Mouse (Mus musculus): Measurements from ENCODE around the gene Aacs. TPM values are rescaled to one million over a fixed set of nuclear protein-coding genes. Genes with fewer than 3 reads are reported as not detected.

Gene Aacs
- total and polyA plus RNA-seq, 3 experiments = 32.8 to 79.5 TPM; not detected in 1

GRCm38 (mm10) chr5:125466483-125466882 is 9.1 kb upstream of the Aacs start:
- TF ChIP-seq MAX (IDR thresholded peaks at IDR 0.05; ENCODE audit: low read length) (no peak), GATA1 (IDR thresholded peaks at IDR 0.05; ENCODE audit: low read depth, low read length) (no peak), USF2 (IDR thresholded peaks at IDR 0.05; ENCODE audit: borderline replicate concordance in 1 of 2, insufficient read depth in 1 of 2, low read depth in 1 of 2, low read length in 2 of 2) (no peak), ETS1 (IDR thresholded peaks at IDR 0.05; ENCODE audit: low read depth, low read length) (no peak), BHLHE40 (IDR thresholded peaks at IDR 0.05; ENCODE audit: borderline replicate concordance, low read depth, low read length) (no peak), UBTF (IDR thresholded peaks at IDR 0.05; ENCODE audit: borderline replicate concordance, insufficient read depth, low read depth, low read length) (no peak), MAFK (IDR thresholded peaks at IDR 0.05; ENCODE audit: borderline replicate concordance, low read depth, low read length) (no peak), EP300 (IDR thresholded peaks at IDR 0.05; ENCODE audit: low read depth in 1 of 2, low read length in 2 of 2) (no peak), SIN3A (IDR thresholded peaks at IDR 0.05; ENCODE audit: low read length) (no peak), USF1 (IDR thresholded peaks at IDR 0.05; ENCODE audit: low read depth, low read length) (no peak), ELF1 (IDR thresholded peaks at IDR 0.05; ENCODE audit: low read depth, low read length) (no peak)
- no peak overlapping the region for H3K27ac ChIP-seq (ENCODE audit: control insufficient read depth, low read depth, low read length)
- no peak overlapping the region for H3K9ac ChIP-seq (ENCODE audit: control insufficient read depth, low read depth, low read length, poor library complexity, severe bottlenecking)
- DNase-seq (ENCODE audit: low read depth, low spot score) = no peak
- H3K4me1 ChIP-seq (ENCODE audit: control insufficient read depth in 1 of 2, insufficient read depth in 2 of 2, low read length in 2 of 2) = peaks cover 10 to 20% of the 10 kb centered on the region in 2 experiments
- no peaks in the 10 kb centered on the region for H3K27me3 ChIP-seq (ENCODE audit: control insufficient read depth in 1 of 2, insufficient read depth in 2 of 2, low read length in 2 of 2)
- no peak overlapping the region for H3K4me3 ChIP-seq (ENCODE audit: control insufficient read depth in 1 of 2, insufficient read depth in 1 of 2, low read depth in 2 of 2, low read length in 2 of 2)
- no peaks in the 10 kb centered on the region for H3K79me2 ChIP-seq (ENCODE audit: control insufficient read depth, insufficient read depth, low read length, poor library complexity)
- peaks cover 0 to 17% of the 10 kb centered on the region in 2 experiments; a peak in 2 of 4 replicates for H3K36me3 ChIP-seq (ENCODE audit: control insufficient read depth in 1 of 2, insufficient read depth in 2 of 2, low read length in 2 of 2)
- H3K9me3 ChIP-seq (replicated peaks; ENCODE audit: insufficient read depth, low read length) = no peaks in the 10 kb centered on the region

- Histone ChIP-seq H3K79me2 (ENCODE audit: control insufficient read depth, insufficient read depth, low read length, poor library complexity) (no peaks in the 10 kb centered on the region), H3K9me3 (replicated peaks; ENCODE audit: insufficient read depth, low read length) (no peaks in the 10 kb centered on the region), H3K27ac (ENCODE audit: control insufficient read depth, low read depth, low read length) (no peak overlapping the region), H3K4me3 (ENCODE audit: control insufficient read depth in 1 of 2, insufficient read depth in 1 of 2, low read depth in 2 of 2, low read length in 2 of 2) (no peak overlapping the region), H3K9ac (ENCODE audit: control insufficient read depth, low read depth, low read length, poor library complexity, severe bottlenecking) (no peak overlapping the region), H3K36me3 (ENCODE audit: control insufficient read depth in 1 of 2, insufficient read depth in 2 of 2, low read length in 2 of 2) (peaks cover 0 to 12% of the 10 kb centered on the region in 2 experiments; a peak in 2 of 4 replicates), H3K27me3 (ENCODE audit: control insufficient read depth in 1 of 2, insufficient read depth in 2 of 2, low read length in 2 of 2) (no peaks in the 10 kb centered on the region), H3K4me1 (ENCODE audit: control insufficient read depth in 1 of 2, insufficient read depth in 2 of 2, low read length in 2 of 2) (peaks cover 10 to 17% of the 10 kb centered on the region in 2 experiments)
- no peak for DNase-seq (ENCODE audit: low read depth, low spot score)
- TF ChIP-seq GATA1 (IDR thresholded peaks at IDR 0.05; ENCODE audit: low read depth, low read length) = no peak
- TF ChIP-seq TAL1 (IDR thresholded peaks at IDR 0.05; ENCODE audit: low read length) = no peak
- TF ChIP-seq USF2 (IDR thresholded peaks at IDR 0.05; ENCODE audit: borderline replicate concordance in 1 of 2, insufficient read depth in 1 of 2, low read depth in 1 of 2, low read length in 2 of 2) = no peak
- no peak for TF ChIP-seq BHLHE40 (IDR thresholded peaks at IDR 0.05; ENCODE audit: borderline replicate concordance, low read depth, low read length)
- no peak for TF ChIP-seq POLR2A (IDR thresholded peaks at IDR 0.05; ENCODE audit: control insufficient read depth in 1 of 2, insufficient read depth in 1 of 2, low read depth in 1 of 2, low read length in 2 of 2, poor library complexity in 1 of 2)
- no peak for TF ChIP-seq USF1 (IDR thresholded peaks at IDR 0.05; ENCODE audit: low read depth, low read length)
Measured at GRCm38 (mm10) chr5:125467261-125467660, 8.4 kb upstream of the Aacs start.

DNA sequence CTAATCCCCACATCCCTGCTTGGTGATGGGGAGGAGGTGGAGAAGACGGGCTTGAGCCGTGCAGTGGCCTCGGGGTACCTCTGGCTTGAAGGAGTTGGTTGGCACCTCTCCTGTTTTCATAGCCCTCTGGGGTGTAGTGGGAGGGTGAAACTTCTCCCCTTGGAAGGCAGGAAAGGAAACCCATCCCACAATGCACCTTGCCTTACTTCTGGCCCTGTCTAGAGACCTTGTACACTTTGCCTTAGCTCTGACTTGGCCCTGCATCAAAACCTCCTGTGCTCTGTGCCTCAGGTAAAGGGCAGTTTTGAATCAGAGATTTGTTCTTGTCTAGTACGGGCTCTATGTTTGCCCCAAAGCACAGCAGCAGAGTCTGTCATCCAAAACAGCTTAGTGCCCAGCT is 4.9 kb upstream of the Aacs start:
- H3K9ac ChIP-seq (ENCODE audit: control insufficient read depth, low read depth, low read length, poor library complexity, severe bottlenecking) = no peak overlapping the region
- no peak overlapping the region for H3K27ac ChIP-seq (ENCODE audit: control insufficient read depth, low read depth, low read length)
- no peak for DNase-seq (ENCODE audit: low read depth, low spot score)
- peaks cover under 1% of the 10 kb centered on the region for H3K79me2 ChIP-seq (ENCODE audit: control insufficient read depth, insufficient read depth, low read length, poor library complexity)
- TF ChIP-seq NRF1 (IDR thresholded peaks at IDR 0.05; ENCODE audit: insufficient read depth, low read depth, low read length, poor library complexity, severe bottlenecking) (no peak), RCOR1 (IDR thresholded peaks at IDR 0.05; ENCODE audit: low read depth, low read length) (no peak), TCF12 (IDR thresholded peaks at IDR 0.05; ENCODE audit: low read depth, low read length) (no peak), MAX (IDR thresholded peaks at IDR 0.05; ENCODE audit: low read length) (no peak), NELFE (IDR thresholded peaks at IDR 0.05; ENCODE audit: low read depth, low read length) (no peak), JUND (IDR thresholded peaks at IDR 0.05; ENCODE audit: low read depth, low read length) (no peak), MAFK (IDR thresholded peaks at IDR 0.05; ENCODE audit: borderline replicate concordance, low read depth, low read length) (no peak), ZC3H11A (IDR thresholded peaks at IDR 0.05; ENCODE audit: low read depth, low read length) (no peak), MYB (IDR thresholded peaks at IDR 0.05; ENCODE audit: low read depth, low read length) (no peak), EP300 (IDR thresholded peaks at IDR 0.05; ENCODE audit: low read depth in 1 of 2, low read length in 2 of 2) (no peak), ZNF384 (IDR thresholded peaks at IDR 0.05; ENCODE audit: low read depth, low read length) (no peak), MXI1 (IDR thresholded peaks at IDR 0.05; ENCODE audit: low read depth, low read length) (no peak), TBP (IDR thresholded peaks at IDR 0.05; ENCODE audit: low read depth, low read length) (no peak), USF2 (IDR thresholded peaks at IDR 0.05; ENCODE audit: borderline replicate concordance in 1 of 2, insufficient read depth in 1 of 2, low read depth in 1 of 2, low read length in 2 of 2) (no peak), TAL1 (IDR thresholded peaks at IDR 0.05; ENCODE audit: low read length) (no peak)
- H3K36me3 ChIP-seq (ENCODE audit: control insufficient read depth in 1 of 2, insufficient read depth in 2 of 2, low read length in 2 of 2) = peaks cover 0 to 2% of the 10 kb centered on the region in 2 experiments; a peak in 1 of 4 replicates
- no peaks in the 10 kb centered on the region for H3K9me3 ChIP-seq (replicated peaks; ENCODE audit: insufficient read depth, low read length)
- peaks cover 3 to 4% of the 10 kb centered on the region in 2 experiments; a peak in 2 of 4 replicates for H3K4me1 ChIP-seq (ENCODE audit: control insufficient read depth in 1 of 2, insufficient read depth in 2 of 2, low read length in 2 of 2)
- no peaks in the 10 kb centered on the region for H3K27me3 ChIP-seq (ENCODE audit: control insufficient read depth in 1 of 2, insufficient read depth in 2 of 2, low read length in 2 of 2)
- no peak overlapping the region for H3K4me3 ChIP-seq (ENCODE audit: control insufficient read depth in 1 of 2, insufficient read depth in 1 of 2, low read depth in 2 of 2, low read length in 2 of 2)
